Mouse (Mus musculus): ENCODE measurements around the gene Clrn3. TPM values are rescaled to one million over a fixed set of nuclear protein-coding genes. Genes with fewer than 3 reads are reported as not detected.

Gene Clrn3
- polyA plus RNA-seq, 1 experiment = 0.58 TPM

GRCm38 (mm10) chr7:135479322-135479880, 49.1 kb downstream of the Clrn3 start:
- no peaks in the 10 kb centered on the region for H3K36me3 ChIP-seq (ENCODE audit: control insufficient read depth, insufficient read depth, low read length)
- no peaks in the 10 kb centered on the region for H3K4me1 ChIP-seq (replicated peaks; ENCODE audit: control insufficient read depth, insufficient read depth, low read length)
- 75% methylated on average over 10 of the region's 10 CpGs for WGBS
- no peak overlapping the region for H3K27ac ChIP-seq (ENCODE audit: control insufficient read depth, insufficient read depth, low read length)
- TF ChIP-seq CTCF (IDR thresholded peaks at IDR 0.05; ENCODE audit: borderline replicate concordance, control insufficient read depth, extremely low read depth, insufficient read depth, low read length, poor library complexity) (no peak), POLR2A (IDR thresholded peaks at IDR 0.05; ENCODE audit: control insufficient read depth, extremely low read depth, insufficient read depth, low read length, poor library complexity) (no peak)
- no peaks in the 10 kb centered on the region for H3K27me3 ChIP-seq (ENCODE audit: control insufficient read depth, insufficient read depth, low read length)
- no peak overlapping the region for H3K4me3 ChIP-seq (ENCODE audit: control insufficient read depth, insufficient read depth, low read length)
- no peak for DNase-seq

GRCm38 (mm10) chr7:135477256-135477655, 51.2 kb downstream of the Clrn3 start:
- no peak overlapping the region for H3K4me3 ChIP-seq (ENCODE audit: control insufficient read depth, insufficient read depth, low read length)
- H3K27ac ChIP-seq (ENCODE audit: control insufficient read depth, insufficient read depth, low read length) = no peak overlapping the region
- H3K36me3 ChIP-seq (ENCODE audit: control insufficient read depth, insufficient read depth, low read length) = no peaks in the 10 kb centered on the region
- DNase-seq = no peak
- H3K4me1 ChIP-seq (replicated peaks; ENCODE audit: control insufficient read depth, insufficient read depth, low read length) = no peaks in the 10 kb centered on the region
- H3K27me3 ChIP-seq (ENCODE audit: control insufficient read depth, insufficient read depth, low read length) = no peaks in the 10 kb centered on the region
- WGBS = 87% methylated on average over 5 of the region's 5 CpGs
- TF ChIP-seq POLR2A (IDR thresholded peaks at IDR 0.05; ENCODE audit: control insufficient read depth, extremely low read depth, insufficient read depth, low read length, poor library complexity) (no peak), CTCF (IDR thresholded peaks at IDR 0.05; ENCODE audit: borderline replicate concordance, control insufficient read depth, extremely low read depth, insufficient read depth, low read length, poor library complexity) (no peak)

DNA sequence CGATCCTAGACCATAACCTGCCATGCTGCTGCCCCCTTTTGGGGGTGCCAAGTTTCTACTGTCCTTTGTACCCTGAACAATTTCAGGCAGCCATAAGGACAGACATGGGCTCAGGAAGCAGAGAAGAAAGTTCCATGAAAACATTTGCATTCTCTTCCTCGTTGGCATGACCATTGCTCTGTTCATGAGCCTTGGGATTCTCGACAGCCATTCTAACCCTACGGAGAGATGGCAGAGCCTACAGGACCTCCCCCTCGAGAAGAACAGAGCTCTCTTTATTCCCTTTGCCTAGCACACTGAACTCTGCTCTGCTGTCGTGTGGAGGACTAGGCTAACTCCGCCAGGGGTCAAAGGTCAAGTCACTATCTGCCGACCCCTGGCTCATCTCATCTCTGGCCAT, 52.5 kb downstream of the Clrn3 start:
- 87% methylated on average over 8 of the region's 8 CpGs for WGBS
- no peak for TF ChIP-seq POLR2A (IDR thresholded peaks at IDR 0.05; ENCODE audit: control insufficient read depth, extremely low read depth, insufficient read depth, low read length, poor library complexity)

GRCm38 (mm10) chr7:135470319-135470718, 58.1 kb downstream of the Clrn3 start:
- WGBS = 95% methylated on average over 5 of the region's 5 CpGs

More for the DNA sequence above, 52.5 kb downstream of the Clrn3 start:
- no peak for DNase-seq
- no peak overlapping the region for H3K4me3 ChIP-seq (ENCODE audit: control insufficient read depth, insufficient read depth, low read length)
- no peaks in the 10 kb centered on the region for H3K4me1 ChIP-seq (replicated peaks; ENCODE audit: control insufficient read depth, insufficient read depth, low read length)
- H3K27ac ChIP-seq (ENCODE audit: control insufficient read depth, insufficient read depth, low read length) = no peak overlapping the region
- H3K27me3 ChIP-seq (ENCODE audit: control insufficient read depth, insufficient read depth, low read length) = no peaks in the 10 kb centered on the region
- no peaks in the 10 kb centered on the region for H3K36me3 ChIP-seq (ENCODE audit: control insufficient read depth, insufficient read depth, low read length)

GRCm38 (mm10) chr7:135468631-135469030, 59.8 kb downstream of the Clrn3 start:
- TF ChIP-seq POLR2A (IDR thresholded peaks at IDR 0.05; ENCODE audit: control insufficient read depth, extremely low read depth, insufficient read depth, low read length, poor library complexity) (no peak), CTCF (IDR thresholded peaks at IDR 0.05; ENCODE audit: borderline replicate concordance, control insufficient read depth, extremely low read depth, insufficient read depth, low read length, poor library complexity) (no peak)

More at GRCm38 (mm10) chr7:135470319-135470718, 58.1 kb downstream of the Clrn3 start:
- H3K27me3 ChIP-seq (ENCODE audit: control insufficient read depth, insufficient read depth, low read length) = no peaks in the 10 kb centered on the region
- H3K36me3 ChIP-seq (ENCODE audit: control insufficient read depth, insufficient read depth, low read length) = no peaks in the 10 kb centered on the region
- H3K4me3 ChIP-seq (ENCODE audit: control insufficient read depth, insufficient read depth, low read length) = no peak overlapping the region
- no peaks in the 10 kb centered on the region for H3K4me1 ChIP-seq (replicated peaks; ENCODE audit: control insufficient read depth, insufficient read depth, low read length)
- TF ChIP-seq POLR2A (IDR thresholded peaks at IDR 0.05; ENCODE audit: control insufficient read depth, extremely low read depth, insufficient read depth, low read length, poor library complexity) (no peak), CTCF (IDR thresholded peaks at IDR 0.05; ENCODE audit: borderline replicate concordance, control insufficient read depth, extremely low read depth, insufficient read depth, low read length, poor library complexity) (no peak)
- no peak overlapping the region for H3K27ac ChIP-seq (ENCODE audit: control insufficient read depth, insufficient read depth, low read length)
- DNase-seq = no peak

DNA sequence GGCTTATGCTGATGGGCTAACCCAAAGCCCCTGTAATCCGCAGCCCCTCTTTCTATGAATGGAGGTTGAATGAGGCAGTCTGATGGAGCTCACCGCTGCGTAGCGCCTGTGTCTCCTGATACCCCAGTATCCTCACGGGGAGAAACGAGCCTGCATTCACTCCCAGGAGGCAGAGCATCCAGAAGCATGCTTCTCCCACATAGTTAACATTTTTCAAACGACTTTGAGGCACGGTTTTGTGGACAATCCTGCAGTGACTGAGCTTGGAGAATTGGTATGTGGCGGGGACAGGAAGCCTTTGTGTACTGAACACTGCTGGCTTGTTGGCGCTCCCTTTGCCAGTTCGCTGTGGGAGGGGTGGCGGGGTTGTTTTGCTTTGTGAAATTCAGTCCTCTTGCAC, 63.2 kb downstream of the Clrn3 start:
- DNase-seq = no peak
- H3K27me3 ChIP-seq (ENCODE audit: control insufficient read depth, insufficient read depth, low read length) = no peaks in the 10 kb centered on the region; the same call in 1 of the 2 replicates
- WGBS = 27% methylated on average over 12 of the region's 12 CpGs
- no peaks in the 10 kb centered on the region for H3K4me1 ChIP-seq (replicated peaks; ENCODE audit: control insufficient read depth, insufficient read depth, low read length)
- TF ChIP-seq POLR2A (IDR thresholded peaks at IDR 0.05; ENCODE audit: control insufficient read depth, extremely low read depth, insufficient read depth, low read length, poor library complexity) (no peak), CTCF (IDR thresholded peaks at IDR 0.05; ENCODE audit: borderline replicate concordance, control insufficient read depth, extremely low read depth, insufficient read depth, low read length, poor library complexity) (no peak)
- H3K4me3 ChIP-seq (ENCODE audit: control insufficient read depth, insufficient read depth, low read length) = no peak overlapping the region
- H3K27ac ChIP-seq (ENCODE audit: control insufficient read depth, insufficient read depth, low read length) = no peak overlapping the region
- no peaks in the 10 kb centered on the region for H3K36me3 ChIP-seq (ENCODE audit: control insufficient read depth, insufficient read depth, low read length)

More at GRCm38 (mm10) chr7:135468631-135469030, 59.8 kb downstream of the Clrn3 start:
- Histone ChIP-seq H3K4me3 (ENCODE audit: control insufficient read depth, insufficient read depth, low read length) (no peak overlapping the region), H3K36me3 (ENCODE audit: control insufficient read depth, insufficient read depth, low read length) (no peaks in the 10 kb centered on the region), H3K27ac (ENCODE audit: control insufficient read depth, insufficient read depth, low read length) (no peak overlapping the region), H3K27me3 (ENCODE audit: control insufficient read depth, insufficient read depth, low read length) (no peaks in the 10 kb centered on the region), H3K4me1 (replicated peaks; ENCODE audit: control insufficient read depth, insufficient read depth, low read length) (no peaks in the 10 kb centered on the region)
- WGBS = 66% methylated on average over 7 of the region's 7 CpGs
- no peak for DNase-seq
